Mouse (Mus musculus) hindbrain, postnatal 0 days (tissue): ENCODE results near the gene Ptpn13. TPM values are rescaled to one million over a fixed set of nuclear protein-coding genes. Genes with fewer than 3 reads are reported as not detected.

ENCODE experiments used
- ATAC-seq: fragments of 200-750 bp; cut with Nextera tagmentation; 2 replicates; pipeline ENCODE4 v1.8.0; 2017; ENCODE audit warnings: mild to moderate bottlenecking, moderate TSS enrichment, moderate library complexity
- DNase-seq: peaks from one replicate; pipeline ENCODE4 v3.0.0-alpha.2; 2015; ENCODE audit warnings: low spot score
- H3K27ac ChIP-seq: fragments of 300-500 bp; sonication (generic); 2 replicates; pipeline ENCODE4 v1.5.1; 2014; ENCODE audit warnings: mild to moderate bottlenecking
- H3K27me3 ChIP-seq: fragments of 300-500 bp; sonication (generic); 2 replicates; pipeline ENCODE4 v1.6.1; 2014; ENCODE audit warnings: low read length, mixed read lengths; ENCODE audit not compliant: insufficient read depth
- H3K36me3 ChIP-seq: fragments of 300-500 bp; sonication (generic); 2 replicates; pipeline ENCODE4 v1.6.1; 2014; ENCODE audit warnings: low read length, mixed read lengths; ENCODE audit not compliant: insufficient read depth
- H3K4me1 ChIP-seq: fragments of 300-500 bp; sonication (generic); 2 replicates; pipeline ENCODE4 v1.6.1; 2014; ENCODE audit warnings: antibody characterized with exemption, low read length, mixed read lengths; ENCODE audit not compliant: insufficient read depth
- H3K4me2 ChIP-seq: fragments of 300-500 bp; sonication (generic); 2 replicates; pipeline ENCODE4 v1.6.1; 2014; ENCODE audit warnings: low read depth, mild to moderate bottlenecking, low read length, moderate library complexity, mixed read lengths
- H3K4me3 ChIP-seq: fragments of 300-500 bp; sonication (generic); 2 replicates; pipeline ENCODE4 v1.5.1; 2014; ENCODE audit warnings: low read length
- H3K9ac ChIP-seq: fragments of 300-500 bp; sonication (generic); replicated peaks from 2 replicates; pipeline ENCODE4 v1.6.1; 2014; ENCODE audit warnings: mild to moderate bottlenecking, low read length, moderate library complexity, mixed read lengths
- H3K9me3 ChIP-seq: fragments of 300-500 bp; sonication (generic); 2 replicates; pipeline ENCODE4 v1.6.1; 2016; ENCODE audit warnings: low read length, mixed read lengths
- CTCF ChIP-seq: IDR thresholded peaks from 2 replicates; pipeline ENCODE4 v1.5.1; 2016; ENCODE audit warnings: antibody characterized with exemption, control low read depth, low read depth
- WGBS: fragments of 180-500 bp; shearing (Covaris S2); extraction: QIAGEN DNeasy Blood & Tissue Kit; methylation state at CpG from one replicate; pipeline ENCODE4 v1.1.7; 2014; 5-methylcytosine and 5-hydroxymethylcytosine counted together
- polyA plus RNA-seq: library from polyadenylated mRNA; unstranded; fragments of >200 nt; fragmentation: Nextera tagmentation; extraction: Ambion mirVana; gene quantifications from 2 replicates; pipeline ENCODE4 v1.2.1, GENCODE M21; 2015
- total RNA-seq: library from RNA; depleted of rRNA; stranded (reverse); fragments of >200 nt; gene quantifications from 2 replicates; pipeline ENCODE4 v1.2.3, GENCODE M21; 2014; rRNA removed

Gene Ptpn13
- total RNA-seq (12.9 and 13.7 TPM in 2 replicates), polyA plus RNA-seq (2.8 TPM in 2 replicates)

DNA sequence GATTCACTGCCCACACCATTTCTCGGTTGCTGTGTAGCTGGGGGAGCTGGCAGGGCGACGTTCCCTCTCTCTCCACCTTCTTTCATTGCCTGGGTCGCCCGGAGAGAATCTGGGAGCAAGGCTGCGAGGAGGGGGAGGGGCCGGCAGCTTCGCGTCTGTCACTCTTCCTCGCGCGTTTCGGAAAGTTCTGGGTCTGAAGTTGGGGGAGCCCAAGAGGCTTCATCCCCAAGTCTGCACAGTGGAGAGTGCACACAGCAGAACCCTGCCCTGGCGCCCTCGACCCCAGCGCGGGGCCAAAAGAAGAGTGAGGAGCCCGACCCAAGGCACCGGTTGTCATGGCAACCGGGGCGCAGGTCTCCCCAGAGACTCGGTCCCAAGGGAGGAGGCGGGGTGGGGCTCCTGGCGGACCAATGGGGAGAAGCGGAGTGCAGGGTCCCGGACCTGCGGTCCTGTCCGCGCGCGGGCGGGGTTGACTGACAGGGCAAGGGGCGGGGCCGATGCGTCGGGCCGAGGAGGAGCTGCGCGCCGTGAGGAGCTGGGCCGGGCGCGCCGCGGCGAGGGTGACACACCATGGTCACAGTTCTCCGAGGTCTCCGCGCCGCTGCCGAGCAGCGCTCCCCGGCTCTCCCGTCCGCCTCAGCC, at the start of gene Ptpn13:
Ptpn13 (plus strand) TSS at position 515 of the 642 bp plus-strand sequence.
- Histone ChIP-seq H3K4me3 (peak within 1 kb of the TSS; percentile 67), H3K27me3 (no peaks in the 10 kb centered on the region), H3K9me3 (no peaks in the 10 kb centered on the region), H3K4me2 (peak within 1 kb of the TSS; percentile 87), H3K4me1 (0 out of 2 replicates have a peak, but pooled peaks cover 3% of the 10 kb centered on the region), H3K9ac (peak within 1 kb of the TSS; percentile 60), H3K36me3 (no peaks in the 10 kb centered on the region), H3K27ac (peak within 1 kb of the TSS; percentile 66)
- no peak for TF ChIP-seq CTCF
- WGBS, result 1% methylated on average over 43 of the region's 55 CpGs
- peak; percentile 98 for ATAC-seq
- DNase-seq, result peak; percentile 91

DNA sequence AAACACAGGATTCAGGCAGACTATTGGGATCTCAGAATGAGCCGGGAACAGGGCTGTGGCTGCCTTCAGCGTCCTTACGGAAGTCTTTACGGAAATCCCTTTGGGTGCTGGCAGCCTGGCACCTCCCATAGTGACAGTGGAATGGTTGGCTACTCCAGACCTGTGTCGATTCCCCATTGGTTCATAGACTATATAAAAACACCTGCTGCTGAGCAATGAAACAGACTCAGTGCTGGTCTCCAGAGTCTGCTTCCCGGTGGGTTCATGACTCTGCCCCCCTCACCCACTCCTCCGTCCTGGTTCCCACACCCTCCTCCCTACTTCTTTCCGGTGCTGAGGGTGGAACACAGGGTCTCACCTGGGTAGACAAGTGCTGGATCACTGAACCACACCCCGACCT, 49.8 kb upstream of the Ptpn13 start:
- H3K4me2 ChIP-seq, result no peak overlapping the region
- 91% methylated on average over 9 of the region's 9 CpGs for WGBS

DNA sequence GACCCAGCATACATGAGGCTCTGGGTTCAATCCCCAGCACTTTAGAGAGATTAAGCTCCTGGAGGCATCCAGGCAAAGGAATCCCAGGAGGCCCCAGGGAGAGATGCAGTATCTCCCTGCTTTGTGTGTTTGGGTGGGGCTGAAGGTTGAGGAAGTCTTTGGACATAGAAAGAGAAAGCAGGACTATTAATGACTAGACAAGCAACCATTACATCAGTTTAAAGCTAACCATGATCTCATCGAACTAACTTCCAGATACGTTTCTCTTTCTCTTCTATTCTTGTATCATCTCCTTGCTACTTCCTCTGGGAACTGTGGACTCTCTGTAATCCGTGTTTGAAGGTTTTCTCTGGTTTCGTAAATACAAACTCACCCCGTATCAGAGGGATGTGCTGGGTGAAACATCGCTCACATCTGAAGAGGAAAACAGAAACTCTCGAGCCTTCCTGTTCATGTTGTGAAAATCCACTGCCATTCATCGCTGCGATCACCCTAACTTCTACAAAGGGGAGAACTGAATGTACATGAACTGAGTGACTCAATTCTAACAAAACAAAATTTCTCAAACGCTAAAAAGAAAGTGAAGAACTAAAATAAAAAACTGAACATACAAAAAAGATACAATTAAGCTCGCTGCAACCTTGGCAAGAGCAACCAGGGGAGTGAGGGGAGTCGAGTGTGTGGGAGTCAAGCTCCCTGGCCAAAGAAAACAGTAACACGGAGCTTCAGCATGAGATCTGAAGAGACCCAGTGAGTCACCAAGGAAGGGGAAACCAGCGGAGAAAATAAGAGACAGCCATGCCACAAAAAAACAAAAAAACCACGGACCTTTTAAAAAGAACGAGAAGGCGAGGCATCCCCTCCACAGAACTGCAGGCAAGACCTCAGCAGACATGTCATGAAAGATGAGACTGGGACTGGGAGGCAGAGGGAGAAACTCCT, 48.4 kb upstream of the Ptpn13 start:
- 67% methylated on average over 17 of the region's 17 CpGs for WGBS
- H3K27ac ChIP-seq, result no peak overlapping the region

More for the DNA sequence above, 49.8 kb upstream of the Ptpn13 start:
- H3K9ac ChIP-seq, result no peak overlapping the region
- ATAC-seq (no peak), DNase-seq (no peak)
- no peaks in the 10 kb centered on the region for H3K36me3 ChIP-seq
- no peak for TF ChIP-seq CTCF
- no peak overlapping the region for H3K27ac ChIP-seq
- H3K9me3 ChIP-seq, result no peaks in the 10 kb centered on the region
- no peaks in the 10 kb centered on the region for H3K4me1 ChIP-seq
- no peaks in the 10 kb centered on the region for H3K27me3 ChIP-seq
- no peak overlapping the region for H3K4me3 ChIP-seq

DNA sequence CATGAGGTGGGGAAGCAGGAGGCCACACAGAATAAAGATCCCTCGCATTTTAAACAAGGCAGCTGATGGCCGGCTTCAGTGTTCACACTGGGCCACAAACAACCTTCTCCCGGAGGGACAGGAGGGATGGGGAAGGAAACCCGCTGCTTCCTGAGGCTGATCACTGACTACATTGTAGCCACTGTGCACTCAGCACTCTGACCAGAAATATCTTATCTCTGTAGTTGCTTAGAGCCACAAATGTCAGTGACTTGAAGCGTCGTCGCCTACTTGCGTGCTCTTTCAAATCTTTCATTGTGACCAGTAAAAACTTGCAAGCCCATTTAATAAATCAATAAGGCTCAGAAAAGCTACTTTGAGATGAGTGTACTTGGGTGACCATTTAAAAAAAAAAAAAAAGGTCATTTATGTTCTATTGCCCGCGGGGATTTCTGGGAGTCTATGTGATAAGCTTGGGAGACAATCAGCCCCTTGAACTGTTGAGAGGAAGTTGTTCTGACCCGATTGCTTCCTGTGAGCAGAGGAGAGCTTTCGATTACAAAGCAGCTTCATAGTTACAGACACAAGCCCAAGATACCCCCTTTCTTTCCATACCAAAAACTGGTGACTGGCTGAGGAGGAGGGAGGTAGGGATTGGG, 47.4 kb upstream of the Ptpn13 start:
- DNase-seq, result no peak
- no peak overlapping the region for H3K9ac ChIP-seq
- no peak overlapping the region for H3K4me2 ChIP-seq
- WGBS, result 60% methylated on average over 12 of the region's 12 CpGs
- no peaks in the 10 kb centered on the region for H3K9me3 ChIP-seq
- no peak for TF ChIP-seq CTCF
- ATAC-seq, result no peak
- no peaks in the 10 kb centered on the region for H3K4me1 ChIP-seq
- no peak overlapping the region for H3K27ac ChIP-seq
- no peaks in the 10 kb centered on the region for H3K27me3 ChIP-seq
- H3K4me3 ChIP-seq, result no peak overlapping the region
- no peaks in the 10 kb centered on the region for H3K36me3 ChIP-seq

More for the DNA sequence above, 48.4 kb upstream of the Ptpn13 start:
- ATAC-seq, result no peak
- no peaks in the 10 kb centered on the region for H3K36me3 ChIP-seq
- no peaks in the 10 kb centered on the region for H3K27me3 ChIP-seq
- DNase-seq, result no peak
- no peak overlapping the region for H3K4me2 ChIP-seq
- TF ChIP-seq CTCF, result no peak
- H3K9ac ChIP-seq, result no peak overlapping the region
- no peaks in the 10 kb centered on the region for H3K4me1 ChIP-seq
- H3K9me3 ChIP-seq, result no peaks in the 10 kb centered on the region
- no peak overlapping the region for H3K4me3 ChIP-seq

DNA sequence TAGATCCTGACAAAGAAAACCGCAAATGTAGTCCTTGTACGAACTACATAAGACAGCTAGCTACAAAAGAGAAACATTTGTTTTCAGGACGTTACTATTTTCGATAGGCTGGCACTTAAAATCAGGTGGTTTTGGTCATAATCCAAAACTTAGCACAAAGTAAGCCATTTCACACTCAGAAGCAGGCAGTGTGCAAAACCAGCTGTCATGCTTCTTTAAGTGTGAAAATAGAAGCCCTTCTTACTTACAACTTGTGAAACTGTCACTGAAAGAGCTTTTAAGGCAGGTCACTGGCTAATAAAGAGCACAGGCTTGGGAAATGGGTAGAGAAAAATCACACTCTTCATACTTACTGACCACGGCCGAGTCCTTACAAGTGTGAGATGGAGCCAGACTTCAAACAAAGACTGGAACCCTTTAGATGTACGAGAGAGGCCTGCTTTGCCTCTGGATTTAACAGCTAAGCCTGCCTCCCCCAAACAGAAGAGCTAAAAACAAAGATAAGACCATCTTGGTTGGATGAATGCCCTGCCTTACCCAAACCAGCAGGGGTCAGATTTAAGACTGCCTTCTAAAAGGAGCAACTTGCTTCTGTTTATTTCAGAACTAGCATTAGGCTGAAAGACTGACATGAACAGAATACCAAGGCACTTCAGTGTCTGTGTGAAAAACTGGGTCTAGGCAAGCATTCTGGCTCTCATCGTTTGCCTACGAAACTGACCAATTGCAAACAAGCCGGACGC, 44.0 kb upstream of the Ptpn13 start:
- Histone ChIP-seq H3K27ac (no peak overlapping the region), H3K27me3 (no peaks in the 10 kb centered on the region), H3K4me2 (no peak overlapping the region), H3K4me3 (no peak overlapping the region), H3K36me3 (no peaks in the 10 kb centered on the region), H3K9ac (no peak overlapping the region), H3K9me3 (no peaks in the 10 kb centered on the region), H3K4me1 (no peaks in the 10 kb centered on the region)
- 65% methylated on average over 11 of the region's 11 CpGs for WGBS
- ATAC-seq, result no peak
- DNase-seq, result no peak
- no peak for TF ChIP-seq CTCF

DNA sequence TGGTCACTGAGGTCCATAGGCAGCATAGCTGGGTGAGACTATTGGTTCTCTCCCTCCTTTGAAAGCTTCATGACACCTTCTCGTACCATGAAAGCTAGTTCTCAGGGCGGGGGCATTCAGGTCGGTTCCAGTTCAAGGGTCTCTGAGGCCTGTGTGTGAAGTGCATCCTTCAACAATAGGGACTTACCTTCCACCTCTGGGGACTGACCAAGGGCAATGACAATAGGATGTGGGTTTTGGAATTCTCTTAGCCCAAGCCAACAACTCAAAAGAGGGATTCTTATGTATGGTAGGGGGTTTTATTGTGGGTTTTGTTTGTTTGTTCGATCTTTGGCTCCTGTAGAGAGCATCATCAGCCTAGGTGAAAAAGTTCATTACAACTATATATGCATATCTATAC, 42.0 kb upstream of the Ptpn13 start:
- Histone ChIP-seq H3K4me3 (no peak overlapping the region), H3K4me2 (no peak overlapping the region), H3K36me3 (no peaks in the 10 kb centered on the region), H3K27me3 (no peaks in the 10 kb centered on the region), H3K27ac (no peak overlapping the region), H3K9me3 (no peaks in the 10 kb centered on the region), H3K4me1 (no peaks in the 10 kb centered on the region), H3K9ac (no peak overlapping the region)
- WGBS, result 94% methylated on average over 4 of the region's 4 CpGs
- DNase-seq (no peak), ATAC-seq (no peak)
- TF ChIP-seq CTCF, result no peak
